Mouse (Mus musculus) embryonic facial prominence, embryonic 14.5 days (tissue): ENCODE measurements around the gene Lrrc8c. TPM values are rescaled to one million over a fixed set of nuclear protein-coding genes. Genes with fewer than 3 reads are reported as not detected.

Experiments
- ATAC-seq: fragments of 200-750 bp; cut with Nextera tagmentation; 2 replicates; pipeline ENCODE4 v1.8.0; 2017; ENCODE audit warnings: low read depth, moderate number of reproducible peaks, moderate TSS enrichment
- DNase-seq: peaks from one replicate; pipeline ENCODE4 v3.0.0-alpha.2; 2015; ENCODE audit warnings: low spot score
- H3K27ac ChIP-seq: fragments of 300-500 bp; sonication (generic); replicated peaks from 2 replicates; pipeline ENCODE4 v1.5.1; 2014; ENCODE audit warnings: low read depth, mild to moderate bottlenecking, low read length, moderate library complexity
- H3K27me3 ChIP-seq: fragments of 300-500 bp; sonication (generic); replicated peaks from 2 replicates; pipeline ENCODE4 v1.6.1; 2014; ENCODE audit warnings: low read length; ENCODE audit not compliant: control insufficient read depth, insufficient read depth
- H3K36me3 ChIP-seq: fragments of 300-500 bp; sonication (generic); 2 replicates; pipeline ENCODE4 v1.6.1; 2014; ENCODE audit warnings: low read length, mixed read lengths; ENCODE audit not compliant: control insufficient read depth, insufficient read depth
- H3K4me1 ChIP-seq: fragments of 300-500 bp; sonication (generic); 2 replicates; pipeline ENCODE4 v1.6.1; 2014; ENCODE audit warnings: antibody characterized with exemption, low read length; ENCODE audit not compliant: control insufficient read depth, insufficient read depth
- H3K4me2 ChIP-seq: fragments of 300-500 bp; sonication (generic); 2 replicates; pipeline ENCODE4 v1.6.1; 2014; ENCODE audit warnings: low read depth, mild to moderate bottlenecking, low read length, moderate library complexity, mixed read lengths
- H3K4me3 ChIP-seq: fragments of 300-500 bp; sonication (generic); 2 replicates; pipeline ENCODE4 v1.5.1; 2014; ENCODE audit warnings: low read depth, mild to moderate bottlenecking, low read length
- H3K9ac ChIP-seq: fragments of 300-500 bp; sonication (generic); 2 replicates; pipeline ENCODE4 v1.6.1; 2014; ENCODE audit warnings: low read depth, mild to moderate bottlenecking, low read length, moderate library complexity, mixed read lengths
- H3K9me3 ChIP-seq: fragments of 300-500 bp; sonication (generic); 2 replicates; pipeline ENCODE4 v1.6.1; 2016; ENCODE audit warnings: low read length; ENCODE audit not compliant: control insufficient read depth
- whole genome bisulfite sequencing: fragments of 180-500 bp; shearing (Covaris S2); extraction: QIAGEN DNeasy Blood & Tissue Kit; methylation state at CpG from one replicate; pipeline ENCODE4 v1.1.7; 2014; 5-methylcytosine and 5-hydroxymethylcytosine counted together
- polyA plus RNA-seq: library from polyadenylated mRNA; unstranded; fragments of >200 nt; fragmentation: Nextera tagmentation; extraction: Ambion mirVana; gene quantifications from 2 replicates; pipeline ENCODE4 v1.2.1, GENCODE M21; 2014

Lrrc8c gene
- polyA plus RNA-seq, 1 experiment from 2014 or later, result 23.8 TPM

GRCm38 (mm10) chr5:105602585-105602984, 83.4 kb downstream of the Lrrc8c start:
- H3K9me3 ChIP-seq, result no peaks in the 10 kb centered on the region
- no peak overlapping the region for H3K4me3 ChIP-seq
- no peak overlapping the region for H3K27ac ChIP-seq
- WGBS, result 65% methylated on average over 9 of the region's 9 CpGs
- H3K36me3 ChIP-seq, result peaks cover 13% of the 10 kb centered on the region
- DNase-seq, result no peak
- H3K27me3 ChIP-seq, result no peaks in the 10 kb centered on the region
- no peak for ATAC-seq
- H3K9ac ChIP-seq, result no peak overlapping the region
- no peak overlapping the region for H3K4me2 ChIP-seq
- no peaks in the 10 kb centered on the region for H3K4me1 ChIP-seq

- H3K4me3 ChIP-seq, result no peak overlapping the region
- no peak overlapping the region for H3K27ac ChIP-seq
- ATAC-seq, result no peak
- H3K27me3 ChIP-seq, result no peaks in the 10 kb centered on the region
- no peak overlapping the region for H3K4me2 ChIP-seq
- H3K4me1 ChIP-seq, result no peaks in the 10 kb centered on the region
- WGBS, result 62% methylated on average over 9 of the region's 9 CpGs
- H3K9me3 ChIP-seq, result no peaks in the 10 kb centered on the region
- H3K36me3 ChIP-seq, result peaks cover 25% of the 10 kb centered on the region
- DNase-seq, result no peak
- no peak overlapping the region for H3K9ac ChIP-seq
These were observed 86.5 kb downstream of the Lrrc8c start for GRCm38 (mm10) chr5:105605736-105606135.

- ATAC-seq (no peak), DNase-seq (no peak)
- Histone ChIP-seq H3K9me3 (no peaks in the 10 kb centered on the region), H3K4me1 (no peaks in the 10 kb centered on the region), H3K36me3 (peaks cover 25% of the 10 kb centered on the region), H3K27me3 (no peaks in the 10 kb centered on the region), H3K9ac (no peak overlapping the region), H3K4me2 (no peak overlapping the region), H3K27ac (no peak overlapping the region), H3K4me3 (no peak overlapping the region)
- 81% methylated on average over 12 of the region's 12 CpGs for WGBS
These were observed 90.5 kb downstream of the Lrrc8c start for GRCm38 (mm10) chr5:105609683-105610082.

- Histone ChIP-seq H3K27ac (no peak overlapping the region), H3K9me3 (no peaks in the 10 kb centered on the region), H3K4me3 (no peak overlapping the region), H3K27me3 (no peaks in the 10 kb centered on the region), H3K36me3 (peaks cover 8% of the 10 kb centered on the region; the same call in 1 of the 2 replicates), H3K4me2 (no peak overlapping the region), H3K9ac (no peak overlapping the region), H3K4me1 (no peaks in the 10 kb centered on the region)
- DNase-seq (no peak), ATAC-seq (no peak)
- WGBS, result 73% methylated on average over 9 of the region's 9 CpGs
These were observed 93.8 kb downstream of the Lrrc8c start for GRCm38 (mm10) chr5:105613002-105613401.

GRCm38 (mm10) chr5:105614000-105614399, 94.8 kb downstream of the Lrrc8c start:
- Histone ChIP-seq H3K36me3 (peaks cover 3% of the 10 kb centered on the region; the same call in 1 of the 2 replicates), H3K9ac (no peak overlapping the region), H3K27ac (no peak overlapping the region), H3K4me3 (no peak overlapping the region), H3K4me1 (no peaks in the 10 kb centered on the region), H3K27me3 (no peaks in the 10 kb centered on the region), H3K9me3 (no peaks in the 10 kb centered on the region), H3K4me2 (no peak overlapping the region)
- WGBS, result 50% methylated on average over 5 of the region's 5 CpGs
- DNase-seq, result no peak
- no peak for ATAC-seq

GRCm38 (mm10) chr5:105614682-105615434, 95.7 kb downstream of the Lrrc8c start:
- WGBS, result 67% methylated on average over 9 of the region's 9 CpGs
- Histone ChIP-seq H3K27me3 (no peaks in the 10 kb centered on the region), H3K9me3 (no peaks in the 10 kb centered on the region), H3K4me1 (no peaks in the 10 kb centered on the region), H3K36me3 (no peaks in the 10 kb centered on the region), H3K27ac (no peak overlapping the region), H3K9ac (no peak overlapping the region), H3K4me2 (no peak overlapping the region), H3K4me3 (no peak overlapping the region)
- DNase-seq (no peak), ATAC-seq (no peak)

- WGBS, result 61% methylated on average over 6 of the region's 7 CpGs
- no peak overlapping the region for H3K27ac ChIP-seq
These were observed 96.8 kb downstream of the Lrrc8c start for GRCm38 (mm10) chr5:105615871-105616454.

GRCm38 (mm10) chr5:105616538-105616937, 97.3 kb downstream of the Lrrc8c start:
- Histone ChIP-seq H3K36me3 (no peaks in the 10 kb centered on the region), H3K27me3 (no peaks in the 10 kb centered on the region), H3K27ac (no peak overlapping the region), H3K4me1 (no peaks in the 10 kb centered on the region), H3K4me2 (no peak overlapping the region), H3K9me3 (no peaks in the 10 kb centered on the region), H3K9ac (no peak overlapping the region), H3K4me3 (no peak overlapping the region)
- DNase-seq (no peak), ATAC-seq (no peak)
- WGBS, result 72% methylated on average over 5 of the region's 5 CpGs

More at GRCm38 (mm10) chr5:105615871-105616454, 96.8 kb downstream of the Lrrc8c start:
- H3K9me3 ChIP-seq, result no peaks in the 10 kb centered on the region
- no peaks in the 10 kb centered on the region for H3K4me1 ChIP-seq
- H3K9ac ChIP-seq, result no peak overlapping the region
- H3K4me3 ChIP-seq, result no peak overlapping the region
- ATAC-seq (no peak), DNase-seq (no peak)
- H3K4me2 ChIP-seq, result no peak overlapping the region
- H3K27me3 ChIP-seq, result no peaks in the 10 kb centered on the region
- no peaks in the 10 kb centered on the region for H3K36me3 ChIP-seq

- no peak for ATAC-seq
- Histone ChIP-seq H3K4me2 (no peak overlapping the region), H3K9ac (no peak overlapping the region), H3K27me3 (no peaks in the 10 kb centered on the region), H3K4me3 (no peak overlapping the region), H3K4me1 (no peaks in the 10 kb centered on the region), H3K9me3 (no peaks in the 10 kb centered on the region), H3K36me3 (no peaks in the 10 kb centered on the region), H3K27ac (no peak overlapping the region)
- DNase-seq, result no peak
These were observed 99.3 kb downstream of the Lrrc8c start for GRCm38 (mm10) chr5:105618510-105618909.
